Mouse (Mus musculus): Measurements from ENCODE around the gene Kcnd3. TPM values are rescaled to one million over a fixed set of nuclear protein-coding genes. Genes with fewer than 3 reads are reported as not detected.

Gene Kcnd3
- polyA plus RNA-seq, 1 experiment: 5.0 TPM

DNA sequence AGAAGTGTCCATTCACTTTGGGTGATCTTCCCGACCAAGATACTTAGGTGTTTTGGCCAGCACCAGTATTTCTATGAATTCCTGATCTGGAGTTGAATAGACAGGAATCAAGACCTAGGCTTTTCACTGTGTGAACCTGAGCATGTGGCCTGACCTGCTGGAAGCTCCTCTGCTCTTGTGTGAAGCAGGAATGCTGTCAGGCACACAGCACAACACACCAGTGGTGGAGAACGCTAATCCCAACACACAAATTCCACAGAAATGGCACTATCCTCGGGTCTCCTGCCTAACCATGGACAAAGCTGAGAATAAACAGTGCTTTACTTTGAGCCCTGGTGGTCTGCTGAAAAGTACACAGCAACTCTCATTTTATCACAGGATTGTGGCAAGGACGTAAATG is 268.4 kb downstream of the Kcnd3 start:
- 81% methylated on average over 4 of the region's 4 CpGs for WGBS
- Histone ChIP-seq H3K27me3 (replicated peaks; ENCODE audit: control insufficient read depth, insufficient read depth, low read length) (no peaks in the 10 kb centered on the region), H3K27ac (ENCODE audit: insufficient read depth, low read depth, low read length) (no peak overlapping the region), H3K4me1 (ENCODE audit: control insufficient read depth, insufficient read depth, low read length) (no peaks in the 10 kb centered on the region), H3K4me3 (ENCODE audit: insufficient read depth, low read depth, low read length) (no peak overlapping the region), H3K36me3 (ENCODE audit: control insufficient read depth, insufficient read depth, low read length) (no peaks in the 10 kb centered on the region)
- no peak for DNase-seq
- TF ChIP-seq POLR2A (IDR thresholded peaks at IDR 0.05; ENCODE audit: low read depth, low read length) (no peak), CTCF (conservative IDR thresholded peaks at IDR 0.05; ENCODE audit: insufficient read depth, insufficient read length, low read depth, low read length) (no peak)

DNA sequence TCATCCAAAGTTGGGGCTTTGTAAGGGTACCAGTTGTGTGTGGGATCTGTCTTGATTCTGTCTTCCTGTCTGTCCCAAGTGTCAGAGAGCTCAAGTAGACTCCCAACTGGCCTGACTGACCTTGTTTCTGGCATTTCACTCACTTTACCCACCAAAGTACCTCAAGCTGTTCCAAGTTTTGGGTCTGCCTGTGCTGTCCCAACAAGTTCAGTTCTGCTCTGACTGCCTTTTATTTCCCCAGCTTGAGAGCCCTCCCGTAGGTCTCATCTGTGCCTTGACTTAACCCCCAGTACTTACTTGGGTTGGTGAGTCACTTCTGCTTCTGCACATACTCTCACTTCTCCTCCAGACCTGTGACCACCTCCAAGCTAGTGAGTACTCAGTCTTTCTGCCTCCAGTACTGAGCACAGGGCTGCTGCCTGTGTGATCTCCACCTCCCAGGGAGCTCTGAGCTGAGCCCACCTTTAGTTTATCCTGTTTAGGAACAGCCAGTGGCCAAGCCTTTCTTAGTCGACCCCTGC is 269.6 kb downstream of the Kcnd3 start:
- Histone ChIP-seq H3K27me3 (replicated peaks; ENCODE audit: control insufficient read depth, insufficient read depth, low read length) (no peaks in the 10 kb centered on the region), H3K4me1 (ENCODE audit: control insufficient read depth, insufficient read depth, low read length) (no peaks in the 10 kb centered on the region), H3K36me3 (ENCODE audit: control insufficient read depth, insufficient read depth, low read length) (no peaks in the 10 kb centered on the region), H3K27ac (ENCODE audit: insufficient read depth, low read depth, low read length) (no peak overlapping the region), H3K4me3 (ENCODE audit: insufficient read depth, low read depth, low read length) (no peak overlapping the region)
- DNase-seq: no peak
- TF ChIP-seq CTCF (conservative IDR thresholded peaks at IDR 0.05; ENCODE audit: insufficient read depth, insufficient read length, low read depth, low read length) (no peak), POLR2A (IDR thresholded peaks at IDR 0.05; ENCODE audit: low read depth, low read length) (no peak)
- WGBS: 68% methylated on average over 2 of the region's 2 CpGs

DNA sequence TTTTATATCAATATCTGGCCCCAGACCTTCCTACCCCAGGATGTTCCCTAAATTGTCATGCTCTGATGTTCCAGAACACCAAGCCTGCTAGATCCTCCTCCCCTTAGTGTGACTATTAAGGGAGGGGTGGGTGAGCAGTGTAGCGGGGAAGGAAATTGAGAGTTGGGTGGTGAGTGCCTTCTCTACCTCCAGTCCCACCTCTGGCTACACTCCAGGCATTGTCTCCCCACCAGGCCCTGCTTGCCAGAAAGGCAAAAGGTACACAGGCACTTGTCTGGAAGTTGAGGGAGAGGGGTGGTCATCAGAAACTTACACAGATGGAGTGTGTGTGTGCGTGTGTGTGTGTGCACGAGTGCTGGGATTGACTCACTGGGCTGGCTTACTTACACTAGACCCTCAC is 270.4 kb downstream of the Kcnd3 start:
- no peaks in the 10 kb centered on the region for H3K36me3 ChIP-seq (ENCODE audit: control insufficient read depth, insufficient read depth, low read length)
- 86% methylated on average over 3 of the region's 3 CpGs for WGBS
- H3K4me1 ChIP-seq (ENCODE audit: control insufficient read depth, insufficient read depth, low read length): no peaks in the 10 kb centered on the region
- no peak for TF ChIP-seq POLR2A (IDR thresholded peaks at IDR 0.05; ENCODE audit: low read depth, low read length)
- no peak for TF ChIP-seq CTCF (conservative IDR thresholded peaks at IDR 0.05; ENCODE audit: insufficient read depth, insufficient read length, low read depth, low read length)
- H3K4me3 ChIP-seq (ENCODE audit: insufficient read depth, low read depth, low read length): no peak overlapping the region
- DNase-seq: peak; percentile 11
- H3K27me3 ChIP-seq (replicated peaks; ENCODE audit: control insufficient read depth, insufficient read depth, low read length): no peaks in the 10 kb centered on the region
- H3K27ac ChIP-seq (ENCODE audit: insufficient read depth, low read depth, low read length): no peak overlapping the region

Other genes starting within 250 kb of the Kcnd3 start
- 6.5 and 9.1 TPM in 2 replicates for gene Ddx20, start 235.2 kb downstream of the Kcnd3 start, polyA plus RNA-seq (2012; rRNA removed)